8 mouse cellular contexts compared by ENCODE assay signal in genomic region chrX:98919423-98919822, GRCm38 (mm10). TPM values are rescaled to one million over a fixed set of nuclear protein-coding genes. Genes with fewer than 3 reads are reported as not detected.
DNase-seq lines count a peak whose midpoint lies in the region.

No protein-coding gene starts in this region.

- intact Hi-C loops in heart, postnatal 36 days (cut with DNase I), result loop anchor here (1.0 to 5.0 kb wide), 2 partner anchors 112 to 218 kb away; no protein-coding TSS in a partner anchor

- peak; percentile 33 for DNase-seq in adrenal gland, postnatal 10 days
- DNase-seq in adrenal gland, adult 18-20 months (ENCODE audit: low spot score in 2 of 2), result no peak
- DNase-seq in left cerebral cortex, adult 18-20 months (ENCODE audit: low spot score in 2 of 2), result peak; percentile 15 to 18
- no peak for DNase-seq in left cerebral cortex, adult 11 months (ENCODE audit: low spot score)
- peak; percentile 74 for DNase-seq in brain, adult 2 months (ENCODE audit: low read depth, low spot score)
- DNase-seq in heart, postnatal 36 days, result peak; percentile 9 to 19
- peak; percentile 15 for DNase-seq in retina, adult 2 months (ENCODE audit: low read depth, low spot score)
- DNase-seq in urinary bladder, adult 18-20 months (ENCODE audit: low spot score in 2 of 2), result no peak

RNA-seq across cellular contexts. Expression of gene Yipf6, which starts 16.7 kb away (rescaled TPM):
- 10 to 100 TPM; 35.8 to 41.6 TPM for total RNA-seq in adrenal gland, postnatal 10 days (2021)
- 10 to 100 TPM; 48.2 to 57.6 TPM for total RNA-seq in adrenal gland, adult 18-20 months (2021)
- 10 to 100 TPM; 33.0 to 35.1 TPM for total RNA-seq in left cerebral cortex, adult 18-20 months (2021)
- total RNA-seq in heart, postnatal 36 days (2021), result 10 to 100 TPM; 16.6 to 17.9 TPM

RNA-seq across cellular contexts. Expression of gene Ophn1, which starts 28.6 kb away (rescaled TPM):
- total RNA-seq in adrenal gland, postnatal 10 days (2021), result 10 to 100 TPM; 23.4 to 25.6 TPM
- 10 to 100 TPM; 15.0 to 15.6 TPM for total RNA-seq in adrenal gland, adult 18-20 months (2021)
- total RNA-seq in left cerebral cortex, adult 18-20 months (2021), result 10 to 100 TPM; 41.0 to 42.4 TPM
- total RNA-seq in heart, postnatal 36 days (2021), result 1 to 10 TPM; 7.2 to 8.8 TPM

Comparison
In these comparisons a context has a peak if more than half of its experiments do, and no peak if none do; other contexts are left out.
1. DNase-seq: peak in adrenal gland, postnatal 10 days (single experiment), left cerebral cortex, adult 18-20 months (2 of 2), brain, adult 2 months (single experiment), heart, postnatal 36 days (2 of 2) and retina, adult 2 months (single experiment); none in adrenal gland, adult 18-20 months (0 of 2), left cerebral cortex, adult 11 months (single experiment) and urinary bladder, adult 18-20 months (0 of 2).